Mouse (Mus musculus) midbrain, postnatal 0 days (tissue): ENCODE results near the gene Nr2f1. TPM values are rescaled to one million over a fixed set of nuclear protein-coding genes. Genes with fewer than 3 reads are reported as not detected.
A peak's percentile ranks its signal among the peaks of the same experiment; 100 is the strongest.

Experiments used
- ATAC-seq: fragments of 200-750 bp; cut with Nextera tagmentation; 2 replicates; pipeline ENCODE4 v1.8.0; 2017; ENCODE audit warnings: moderate number of reproducible peaks, mild to moderate bottlenecking, moderate TSS enrichment, moderate library complexity; ENCODE audit not compliant: low FRiP score
- DNase-seq: peaks from one replicate; pipeline ENCODE4 v3.0.0-alpha.2; 2015; ENCODE audit warnings: low spot score
- H3K27ac ChIP-seq: fragments of 300-500 bp; sonication (generic); 2 replicates; pipeline ENCODE4 v1.5.1; 2014; ENCODE audit warnings: low read depth, mild to moderate bottlenecking, low read length, mixed read lengths
- H3K27me3 ChIP-seq: fragments of 300-500 bp; sonication (generic); 2 replicates; pipeline ENCODE4 v1.6.1; 2014; ENCODE audit warnings: low read length, control low read depth, mixed read lengths; ENCODE audit not compliant: insufficient read depth
- H3K36me3 ChIP-seq: fragments of 300-500 bp; sonication (generic); 2 replicates; pipeline ENCODE4 v1.6.1; 2014; ENCODE audit warnings: low read length, control low read depth, mixed read lengths; ENCODE audit not compliant: insufficient read depth
- H3K4me1 ChIP-seq: fragments of 300-500 bp; sonication (generic); 2 replicates; pipeline ENCODE4 v1.6.1; 2014; ENCODE audit warnings: mild to moderate bottlenecking, control low read depth, antibody characterized with exemption, low read length, mixed read lengths; ENCODE audit not compliant: insufficient read depth
- H3K4me2 ChIP-seq: fragments of 300-500 bp; sonication (generic); 2 replicates; pipeline ENCODE4 v1.6.1; 2014; ENCODE audit warnings: low read depth, mild to moderate bottlenecking, low read length, mixed read lengths; ENCODE audit not compliant: poor library complexity, severe bottlenecking
- H3K4me3 ChIP-seq: fragments of 300-500 bp; sonication (generic); 2 replicates; pipeline ENCODE4 v1.5.1; 2014; ENCODE audit warnings: low read depth, mild to moderate bottlenecking, low read length, moderate library complexity
- H3K9ac ChIP-seq: fragments of 300-500 bp; sonication (generic); replicated peaks from 2 replicates; pipeline ENCODE4 v1.6.1; 2014; ENCODE audit warnings: mild to moderate bottlenecking, low read length, moderate library complexity, mixed read lengths; ENCODE audit not compliant: poor library complexity, severe bottlenecking
- H3K9me3 ChIP-seq: fragments of 300-500 bp; sonication (generic); 2 replicates; pipeline ENCODE4 v1.6.1; 2016; ENCODE audit warnings: low read length, control low read depth
- CTCF ChIP-seq: IDR thresholded peaks from 2 replicates; pipeline ENCODE4 v1.5.1; 2016; ENCODE audit warnings: antibody characterized with exemption, mild to moderate bottlenecking
- WGBS: fragments of 180-500 bp; shearing (Covaris S2); extraction: QIAGEN DNeasy Blood & Tissue Kit; methylation state at CpG from one replicate; pipeline ENCODE4 v1.1.7; 2014; 5-methylcytosine and 5-hydroxymethylcytosine counted together
- polyA plus RNA-seq: library from polyadenylated mRNA; unstranded; fragments of >200 nt; fragmentation: Nextera tagmentation; extraction: Ambion mirVana; gene quantifications from 2 replicates; pipeline ENCODE4 v1.2.1, GENCODE M21; 2015
- total RNA-seq: library from RNA; depleted of rRNA; stranded (reverse); fragments of >200 nt; gene quantifications from 2 replicates; pipeline ENCODE4 v1.2.3, GENCODE M21; 2014

Nr2f1 gene
- total and polyA plus RNA-seq, 2 experiments from 2014 or later = 55.5 to 184 TPM

DNA sequence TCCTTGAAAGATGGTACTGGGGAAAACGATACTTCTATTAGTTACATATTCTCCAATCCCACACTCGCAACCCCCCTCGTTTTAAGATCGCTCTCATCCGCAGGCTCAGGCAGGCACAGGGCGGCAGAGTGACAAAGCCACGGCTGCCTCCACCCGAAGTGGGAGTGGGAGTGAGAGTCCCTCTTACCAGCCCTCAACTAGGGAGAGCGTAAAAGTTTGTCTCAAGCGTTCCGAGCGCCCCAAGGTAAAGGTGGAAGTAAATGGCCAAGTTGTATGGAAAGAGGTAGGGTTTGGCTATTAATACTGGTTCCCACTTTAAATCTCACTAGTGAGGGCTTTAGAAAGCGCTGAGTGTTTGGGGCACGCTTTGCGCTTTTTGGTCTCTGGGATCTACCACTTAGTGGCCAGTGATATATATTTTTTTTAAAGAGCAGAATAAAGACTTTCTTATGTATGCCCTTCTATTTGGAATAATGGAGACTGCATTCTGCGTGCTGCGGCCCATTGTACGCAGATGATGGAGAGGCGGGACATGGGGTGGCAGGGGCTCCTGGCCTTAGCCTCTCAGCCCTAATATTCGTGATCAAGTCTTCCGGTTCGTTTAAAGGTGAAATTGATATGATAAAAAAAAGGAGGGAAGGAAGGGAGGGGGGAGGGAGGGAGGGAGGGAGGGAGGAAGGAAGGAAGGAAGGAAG lies 2.5 kb upstream of the Nr2f1 start:
- WGBS = under 1% methylated on average over 22 of the region's 22 CpGs
- DNase-seq = no peak
- TF ChIP-seq CTCF = no peak
- H3K27ac ChIP-seq = peak overlapping the region; percentile 92
- H3K4me2 ChIP-seq = peak overlapping the region; percentile 83
- peak; percentile 25; the same call in 1 of the 2 replicates for ATAC-seq
- peak overlapping the region; percentile 87 for H3K4me3 ChIP-seq
- no peaks in the 10 kb centered on the region for H3K9me3 ChIP-seq
- H3K27me3 ChIP-seq = no peaks in the 10 kb centered on the region
- peaks cover 3% of the 10 kb centered on the region; the same call in 1 of the 2 replicates for H3K4me1 ChIP-seq
- H3K36me3 ChIP-seq = no peaks in the 10 kb centered on the region
- H3K9ac ChIP-seq = peak overlapping the region; percentile 84

DNA sequence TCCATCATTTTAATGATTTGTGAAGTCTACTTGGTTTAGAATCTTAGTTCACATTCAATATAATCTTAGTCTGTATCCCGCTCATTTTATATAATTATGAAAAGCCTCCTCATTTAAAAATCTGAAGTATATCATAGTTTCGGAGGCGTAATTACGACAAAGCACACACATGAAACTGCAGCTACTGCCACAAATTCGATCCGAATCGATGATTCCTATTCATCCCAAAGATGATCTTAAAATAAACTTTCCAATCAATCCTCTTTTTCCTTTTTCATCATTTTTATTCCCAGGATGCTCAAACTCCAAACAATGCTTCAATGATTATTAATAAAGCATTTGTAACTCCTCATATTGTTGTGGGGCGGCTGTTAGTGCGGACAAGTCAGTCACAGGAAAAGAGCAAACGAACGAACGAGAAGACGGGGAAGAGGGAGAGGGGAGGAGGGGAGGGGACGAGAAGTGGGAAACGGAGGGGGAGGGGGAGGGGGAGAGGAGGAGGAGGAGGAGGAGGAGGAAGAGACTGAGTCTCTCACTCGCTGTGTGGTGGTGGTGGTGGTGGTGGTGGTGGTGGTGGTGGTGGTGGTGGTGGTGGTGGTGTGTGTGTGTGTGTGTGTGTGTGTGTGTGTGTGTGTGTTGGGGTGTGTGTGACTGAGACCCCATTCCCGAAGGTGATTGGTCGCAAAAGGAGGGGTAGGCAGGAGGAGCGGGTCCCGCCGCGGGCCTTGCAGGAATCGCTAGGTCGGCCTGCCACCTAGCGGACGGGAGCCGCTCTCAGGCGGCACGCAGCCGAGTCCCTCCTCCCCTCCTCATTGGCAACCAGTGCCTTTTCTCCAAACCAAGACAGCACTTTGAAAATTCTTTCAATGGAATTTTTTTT lies 1.7 kb upstream of the Nr2f1 start:
- peak overlapping the region; percentile 92; the same call in 1 of the 2 replicates for H3K27ac ChIP-seq
- under 1% methylated on average over 26 of the region's 30 CpGs for WGBS
- ATAC-seq = peak; percentile 66
- H3K4me1 ChIP-seq = peaks cover 3% of the 10 kb centered on the region; the same call in 1 of the 2 replicates
- peak; percentile 88 for TF ChIP-seq CTCF
- H3K27me3 ChIP-seq = no peaks in the 10 kb centered on the region
- no peaks in the 10 kb centered on the region for H3K9me3 ChIP-seq
- H3K4me2 ChIP-seq = peak overlapping the region; percentile 83
- no peaks in the 10 kb centered on the region for H3K36me3 ChIP-seq
- peak overlapping the region; percentile 84 for H3K9ac ChIP-seq
- peak overlapping the region; percentile 87 for H3K4me3 ChIP-seq
- DNase-seq = peak; percentile 97

DNA sequence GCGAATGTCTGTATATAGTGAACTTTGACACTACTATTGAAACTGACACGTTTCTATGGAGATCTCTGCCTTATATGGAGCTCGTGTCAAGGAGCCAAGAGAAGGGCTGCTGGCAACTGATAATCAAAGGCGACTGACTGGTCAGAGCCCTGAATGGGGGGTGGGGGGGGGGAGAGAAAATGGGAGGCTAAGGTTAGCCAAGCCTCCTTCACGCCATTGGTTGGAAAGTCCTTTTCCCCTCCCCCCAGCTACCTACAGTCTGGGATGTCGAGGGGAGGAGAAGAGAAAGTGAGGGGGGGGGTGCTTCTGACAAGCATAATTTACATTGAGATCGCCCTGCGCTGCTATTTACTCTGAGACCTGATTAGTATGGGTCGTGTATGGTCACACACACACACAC lies 850 bp upstream of the Nr2f1 start:
- H3K36me3 ChIP-seq = no peaks in the 10 kb centered on the region; the same call in 1 of the 2 replicates
- H3K9ac ChIP-seq = no peak overlapping the region
- H3K9me3 ChIP-seq = no peaks in the 10 kb centered on the region
- no peaks in the 10 kb centered on the region for H3K27me3 ChIP-seq
- H3K4me1 ChIP-seq = peaks cover 3% of the 10 kb centered on the region; the same call in 1 of the 2 replicates
- peak overlapping the region; percentile 83 for H3K4me2 ChIP-seq
- TF ChIP-seq CTCF = no peak
- WGBS = under 1% methylated on average over 8 of the region's 9 CpGs
- DNase-seq (peak; percentile 96), ATAC-seq (peak; percentile 27)
- peak overlapping the region; percentile 57 for H3K27ac ChIP-seq
- peak overlapping the region; percentile 87 for H3K4me3 ChIP-seq

DNA sequence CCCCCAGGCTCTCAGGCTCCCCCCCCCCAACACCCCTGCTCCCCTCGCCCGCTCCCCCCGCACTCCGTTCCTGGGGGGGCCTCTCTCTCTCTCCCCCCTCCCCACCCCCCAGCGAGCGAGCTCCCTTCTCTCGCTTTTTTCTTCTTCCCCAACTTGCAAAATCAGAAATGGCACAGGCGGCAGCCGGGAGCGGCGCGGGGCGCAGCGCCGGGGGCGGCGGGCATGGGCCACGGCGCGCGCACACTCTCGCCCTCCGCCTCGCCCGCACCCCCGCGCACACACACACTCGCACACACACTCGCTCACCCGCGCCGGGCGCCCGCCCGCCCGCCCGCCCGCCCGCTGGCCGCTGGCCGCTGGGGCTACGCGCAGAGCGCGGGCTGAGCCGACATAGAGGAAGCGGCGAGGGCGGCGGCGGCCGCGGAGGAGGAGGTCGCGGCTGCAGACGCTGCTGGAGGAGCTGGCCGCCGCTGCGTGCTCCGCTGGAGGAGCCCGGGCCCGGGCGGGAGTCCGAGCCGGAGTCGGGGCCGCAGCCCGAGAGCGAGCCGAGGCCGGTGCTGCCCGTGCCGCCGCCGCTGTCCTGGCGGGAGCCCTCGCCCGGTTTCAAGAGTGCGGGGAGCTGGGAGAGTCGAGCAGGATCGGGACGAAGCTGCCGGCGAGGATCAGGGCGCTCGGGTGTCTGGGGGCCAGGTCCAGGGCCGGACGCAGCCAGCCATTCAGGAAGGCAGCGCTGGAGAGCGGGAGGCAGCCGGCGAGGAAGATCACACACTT lies 501 bp downstream of the Nr2f1 start:
- Histone ChIP-seq H3K27me3 (no peaks in the 10 kb centered on the region), H3K4me2 (peak overlapping the region; percentile 83), H3K36me3 (peaks cover 5% of the 10 kb centered on the region; the same call in 1 of the 2 replicates), H3K4me1 (no peaks in the 10 kb centered on the region), H3K4me3 (peak overlapping the region; percentile 87), H3K9ac (peak overlapping the region; percentile 85), H3K9me3 (no peaks in the 10 kb centered on the region), H3K27ac (peak overlapping the region; percentile 96)
- no peak for DNase-seq
- no peak for TF ChIP-seq CTCF
- WGBS = 0% methylated on average over 33 of the region's 92 CpGs
- peak; percentile 42 for ATAC-seq

DNA sequence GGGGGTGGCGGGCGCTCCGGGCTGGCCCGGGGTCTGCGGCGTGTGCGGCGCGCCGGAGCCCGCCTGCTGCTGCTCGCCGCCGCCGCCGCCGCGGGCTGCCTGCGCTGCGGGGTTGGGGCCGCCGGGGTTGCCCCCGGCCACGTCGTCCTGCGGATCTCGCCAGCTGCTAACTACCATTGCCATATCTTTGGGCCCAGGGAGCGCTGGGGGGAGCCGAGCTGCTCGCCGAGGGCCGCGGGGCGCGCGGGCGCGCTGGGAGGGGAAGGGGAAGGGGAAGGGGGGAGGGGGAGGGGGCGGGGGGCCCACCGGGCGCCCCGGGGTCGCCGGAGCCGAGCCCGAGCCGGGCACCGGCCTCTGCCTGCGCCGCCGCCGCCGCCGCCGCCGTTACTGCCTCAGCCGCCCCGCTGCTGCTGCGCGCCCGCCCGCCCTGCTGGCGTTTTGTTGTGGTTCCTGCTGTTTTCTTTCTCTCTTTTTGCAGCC lies 1.1 kb downstream of the Nr2f1 start:
- WGBS = under 1% methylated on average over 28 of the region's 63 CpGs
- H3K4me1 ChIP-seq = no peaks in the 10 kb centered on the region
- DNase-seq (no peak), ATAC-seq (no peak)
- H3K9ac ChIP-seq = peak overlapping the region; percentile 85
- peak overlapping the region; percentile 96 for H3K27ac ChIP-seq
- H3K27me3 ChIP-seq = no peaks in the 10 kb centered on the region
- H3K9me3 ChIP-seq = no peaks in the 10 kb centered on the region
- H3K36me3 ChIP-seq = peaks cover 5% of the 10 kb centered on the region; the same call in 1 of the 2 replicates
- TF ChIP-seq CTCF = no peak
- H3K4me3 ChIP-seq = peak overlapping the region; percentile 87
- peak overlapping the region; percentile 83 for H3K4me2 ChIP-seq
